In genomic region chr8:83989243-83989642, GRCm38 (mm10) we compare ENCODE assay signal across 32 mouse cellular contexts. TPM values are rescaled to one million over a fixed set of nuclear protein-coding genes. Genes with fewer than 3 reads are reported as not detected.
DNase-seq lines count a peak whose midpoint lies in the region; ATAC-seq and TF ChIP-seq lines count a peak whose summit lies in the region.
"Had no signal": no experiment of that assay in that cellular context is flagged by ENCODE, and none has a peak within 500 bp of the region (broad histone marks: within the 10 kb centered on the region; RNA-seq: fewer than 3 reads in every experiment).

No protein-coding gene starts in this region.

- no peak overlapping the region for H3K4me2 ChIP-seq in neural tube, embryonic 15.5 days
- H3K4me2 ChIP-seq: embryonic facial prominence, embryonic 15.5 days; forebrain, embryonic 12.5 days; heart, embryonic 15.5 days; hindbrain, embryonic 13.5 days; kidney, embryonic 15.5 days; limb, embryonic 15.5 days had no signal

- H3K4me3 ChIP-seq in G1E (ENCODE audit: low read depth, low read length): no peak overlapping the region
- peak overlapping the region; percentile 31 for H3K4me3 ChIP-seq in bone marrow macrophage, adult 2 months (ENCODE audit: insufficient read depth, low read length)
- H3K4me3 ChIP-seq in neural tube, embryonic 15.5 days (replicated peaks): no peak overlapping the region
- H3K4me3 ChIP-seq: embryonic facial prominence, embryonic 10.5 days; embryonic facial prominence, embryonic 15.5 days; forebrain, embryonic 12.5 days; heart, embryonic 10.5 days; heart, embryonic 15.5 days; hindbrain, embryonic 13.5 days; kidney, embryonic 15.5 days; layer of hippocampus, adult 2 months; limb, embryonic 10.5 days; limb, embryonic 15.5 days had no signal

- 0 out of 2 replicates have a peak, but pooled peaks have one; percentile 34 for ATAC-seq in G1E (ENCODE audit: extremely low read depth, insufficient number of reproducible peaks, low FRiP score, poor library complexity, severe bottlenecking)
- peak; percentile 91 for ATAC-seq in megakaryocyte, adult 5-6 weeks (ENCODE audit: poor library complexity, severe bottlenecking)
- no peak for ATAC-seq in neural tube, embryonic 15.5 days (ENCODE audit: low FRiP score)
- ATAC-seq: forebrain, postnatal 0 days had no signal

- no peak overlapping the region for H3K9ac ChIP-seq in neural tube, embryonic 15.5 days (replicated peaks)
- H3K9ac ChIP-seq: embryonic facial prominence, embryonic 15.5 days; forebrain, embryonic 12.5 days; forebrain, postnatal 0 days; heart, embryonic 15.5 days; hindbrain, embryonic 13.5 days; kidney, embryonic 15.5 days; limb, embryonic 15.5 days; liver, embryonic 14.5 days had no signal

- peak; percentile 58 for DNase-seq in G1E (ENCODE audit: low spot score)
- no peak for DNase-seq in ovary, postnatal 14 days (ENCODE audit: low spot score)
- DNase-seq in kidney, adult 11 months: no peak
- DNase-seq: adrenal gland, postnatal 25 days; cerebellum, adult 2 months; cerebellum, postnatal 14 days; forebrain, postnatal 0 days; heart, postnatal 36 days; kidney, adult 18-20 months; lung, adult 2 months; lung, postnatal 14 days; midbrain, embryonic 14.5 days; right cerebral cortex, adult 18-20 months; right cerebral cortex, postnatal 4 days; thymus, postnatal 4 days had no signal

- no peak; the same call in 1 of the 2 replicates for TF ChIP-seq POLR2A in bone marrow macrophage, adult 2 months (IDR thresholded peaks at IDR 0.05; ENCODE audit: borderline replicate concordance, low read depth, low read length)

- 92% methylated on average over 7 of the region's 7 CpGs for WGBS in neural tube, embryonic 15.5 days

- H3K9me3 ChIP-seq in G1E (replicated peaks): no peaks in the 10 kb centered on the region
- no peaks in the 10 kb centered on the region for H3K9me3 ChIP-seq in neural tube, embryonic 15.5 days (replicated peaks)
- H3K9me3 ChIP-seq: embryonic facial prominence, embryonic 10.5 days; embryonic facial prominence, embryonic 15.5 days; forebrain, embryonic 12.5 days; heart, embryonic 10.5 days; heart, embryonic 15.5 days; hindbrain, embryonic 13.5 days; kidney, embryonic 15.5 days; limb, embryonic 10.5 days; limb, embryonic 15.5 days had no signal

- peaks cover 81% of the 10 kb centered on the region for H3K36me3 ChIP-seq in G1E (replicated peaks)
- H3K36me3 ChIP-seq in neural tube, embryonic 15.5 days: peaks cover 84% of the 10 kb centered on the region

- no peak for TF ChIP-seq CTCF in G1E (IDR thresholded peaks at IDR 0.05; ENCODE audit: low read depth, low read length)
- TF ChIP-seq CTCF in bone marrow macrophage, adult 2 months (IDR thresholded peaks at IDR 0.05; ENCODE audit: low read depth, low read length): no peak

- H3K4me1 ChIP-seq in G1E (ENCODE audit: insufficient read depth, low read depth, low read length): peaks cover 31% of the 10 kb centered on the region
- H3K4me1 ChIP-seq in bone marrow macrophage, adult 2 months (ENCODE audit: control insufficient read depth, insufficient read depth, low read length): peaks cover 28% of the 10 kb centered on the region
- no peaks in the 10 kb centered on the region for H3K4me1 ChIP-seq in neural tube, embryonic 15.5 days
- H3K4me1 ChIP-seq: embryonic facial prominence, embryonic 10.5 days; embryonic facial prominence, embryonic 15.5 days; forebrain, embryonic 12.5 days; heart, embryonic 10.5 days; heart, embryonic 15.5 days; hindbrain, embryonic 13.5 days; kidney, embryonic 15.5 days; limb, embryonic 15.5 days had no signal

- no peaks in the 10 kb centered on the region for H3K27me3 ChIP-seq in G1E (ENCODE audit: insufficient read depth, low read length)
- no peaks in the 10 kb centered on the region for H3K27me3 ChIP-seq in neural tube, embryonic 15.5 days (replicated peaks)
- H3K27me3 ChIP-seq: embryonic facial prominence, embryonic 15.5 days; forebrain, embryonic 12.5 days; heart, embryonic 15.5 days; hindbrain, embryonic 13.5 days; kidney, embryonic 15.5 days; limb, embryonic 15.5 days had no signal

- H3K27ac ChIP-seq in bone marrow macrophage, adult 2 months (ENCODE audit: insufficient read depth, low read depth, low read length): peak overlapping the region; percentile 85
- H3K27ac ChIP-seq in neural tube, embryonic 15.5 days (replicated peaks): no peak overlapping the region
- H3K27ac ChIP-seq: embryonic facial prominence, embryonic 10.5 days; embryonic facial prominence, embryonic 15.5 days; forebrain, embryonic 12.5 days; heart, embryonic 10.5 days; heart, embryonic 15.5 days; hindbrain, embryonic 13.5 days; kidney, embryonic 15.5 days; layer of hippocampus, adult 2 months; limb, embryonic 10.5 days; limb, embryonic 15.5 days; liver, embryonic 14.5 days had no signal

RNA-seq across cellular contexts. Expression of gene Samd1, which starts 8.2 kb away (rescaled TPM):
- 88.0 and 93.8 TPM in 2 replicates for total RNA-seq in G1E (2014; fragmentation: Nextera tagmentation)
- 64.1 and 80.8 TPM in 2 replicates for total RNA-seq in G1E (2017)
- 246 and 262 TPM in 2 replicates for polyA plus RNA-seq in G1E (2012)
- 70.3 and 82.9 TPM in 2 replicates for polyA plus RNA-seq in bone marrow macrophage, adult 2 months (2012; ENCODE audit: insufficient read depth, insufficient read length, missing spikeins)
- total RNA-seq in megakaryocyte, adult 5-6 weeks (2015): 63.0 and 69.1 TPM in 2 replicates
- total RNA-seq in megakaryocyte, adult 5-6 weeks (2017): 46.6 and 48.4 TPM in 2 replicates
- polyA plus RNA-seq in neural tube, embryonic 15.5 days (2015; fragmentation: Nextera tagmentation; extraction: Ambion mirVana): 7.9 and 8.4 TPM in 2 replicates

RNA-seq across cellular contexts. Expression of gene 1700067K01Rik, which starts 12.1 kb away (rescaled TPM):
- 0.78 TPM in 1 of 2 replicates, not detected in the other for total RNA-seq in G1E (2014; fragmentation: Nextera tagmentation)
- total RNA-seq in G1E (2017): 0.35 and 0.82 TPM in 2 replicates
- 0.92 and 1.2 TPM in 2 replicates for polyA plus RNA-seq in G1E (2012)
- polyA plus RNA-seq in bone marrow macrophage, adult 2 months (2012; ENCODE audit: insufficient read depth, insufficient read length, missing spikeins): 0.56 TPM in 1 of 2 replicates, not detected in the other
- total RNA-seq in megakaryocyte, adult 5-6 weeks (2015): 0.16 TPM in 1 of 2 replicates, not detected in the other
- 0.41 TPM in 1 of 2 replicates, not detected in the other for total RNA-seq in megakaryocyte, adult 5-6 weeks (2017)
- 0.82 and 1.2 TPM in 2 replicates for polyA plus RNA-seq in neural tube, embryonic 15.5 days (2015; fragmentation: Nextera tagmentation; extraction: Ambion mirVana)
- total RNA-seq: gastrocnemius, adult 8-10 months; heart, postnatal 36 days had no signal

RNA-seq across cellular contexts. Expression of gene Prkaca, which starts 16.4 kb away (rescaled TPM):
- 88.6 and 99.3 TPM in 2 replicates for total RNA-seq in G1E (2014; fragmentation: Nextera tagmentation)
- 32.2 and 34.4 TPM in 2 replicates for total RNA-seq in G1E (2017)
- polyA plus RNA-seq in G1E (2012): 46.6 and 46.9 TPM in 2 replicates
- polyA plus RNA-seq in bone marrow macrophage, adult 2 months (2012; ENCODE audit: insufficient read depth, insufficient read length, missing spikeins): 73.1 and 81.8 TPM in 2 replicates
- total RNA-seq in megakaryocyte, adult 5-6 weeks (2015): 19.6 and 21.6 TPM in 2 replicates
- total RNA-seq in megakaryocyte, adult 5-6 weeks (2017): 17.7 and 17.9 TPM in 2 replicates
- polyA plus RNA-seq in neural tube, embryonic 15.5 days (2015; fragmentation: Nextera tagmentation; extraction: Ambion mirVana): 234 and 256 TPM in 2 replicates

RNA-seq across cellular contexts. Expression of gene 2210011C24Rik, which starts 22.7 kb away (rescaled TPM):
- not detected in 2 replicates for total RNA-seq in G1E (2014; fragmentation: Nextera tagmentation)
- not detected in 2 replicates for total RNA-seq in G1E (2017)
- not detected in 2 replicates for polyA plus RNA-seq in G1E (2012)
- 2.4 and 2.8 TPM in 2 replicates for polyA plus RNA-seq in bone marrow macrophage, adult 2 months (2012; ENCODE audit: insufficient read depth, insufficient read length, missing spikeins)
- total RNA-seq in megakaryocyte, adult 5-6 weeks (2015): not detected in 2 replicates
- total RNA-seq in megakaryocyte, adult 5-6 weeks (2017): not detected in 2 replicates
- 0.69 and 1.6 TPM in 2 replicates for polyA plus RNA-seq in neural tube, embryonic 15.5 days (2015; fragmentation: Nextera tagmentation; extraction: Ambion mirVana)
- total RNA-seq: adrenal gland, adult 18-20 months; adrenal gland, postnatal 25 days; forebrain, postnatal 0 days; neutrophil, adult 5-6 weeks had no signal
- polyA plus RNA-seq: embryonic facial prominence, embryonic 10.5 days; forebrain, embryonic 12.5 days; limb, embryonic 10.5 days; liver, embryonic 14.5 days; midbrain, embryonic 14.5 days had no signal

RNA-seq across cellular contexts. Expression of gene Palm3, which starts 32.0 kb away (rescaled TPM):
- total RNA-seq in G1E (2014; fragmentation: Nextera tagmentation) (not detected in 2 replicates), G1E (2017) (0.06 TPM in 1 of 2 replicates, not detected in the other)
- polyA plus RNA-seq in G1E (2012): 0.12 and 0.15 TPM in 2 replicates
- not detected in 2 replicates for polyA plus RNA-seq in bone marrow macrophage, adult 2 months (2012; ENCODE audit: insufficient read depth, insufficient read length, missing spikeins)
- total RNA-seq in megakaryocyte, adult 5-6 weeks (2015): not detected in 2 replicates
- not detected in 2 replicates for total RNA-seq in megakaryocyte, adult 5-6 weeks (2017)
- 14.1 and 17.0 TPM in 2 replicates for polyA plus RNA-seq in neural tube, embryonic 15.5 days (2015; fragmentation: Nextera tagmentation; extraction: Ambion mirVana)
